Mouse (Mus musculus): ENCODE measurements around the gene Hist1h4f. TPM values are rescaled to one million over a fixed set of nuclear protein-coding genes. Genes with fewer than 3 reads are reported as not detected.
"Not testable (repeated sequence)": the region's sequence is repeated elsewhere in the genome, so short reads cannot be mapped to it uniquely, and the experiment has no call there.

The Hist1h4f gene
- polyA plus RNA-seq, 1 experiment, result 1.4 TPM

DNA sequence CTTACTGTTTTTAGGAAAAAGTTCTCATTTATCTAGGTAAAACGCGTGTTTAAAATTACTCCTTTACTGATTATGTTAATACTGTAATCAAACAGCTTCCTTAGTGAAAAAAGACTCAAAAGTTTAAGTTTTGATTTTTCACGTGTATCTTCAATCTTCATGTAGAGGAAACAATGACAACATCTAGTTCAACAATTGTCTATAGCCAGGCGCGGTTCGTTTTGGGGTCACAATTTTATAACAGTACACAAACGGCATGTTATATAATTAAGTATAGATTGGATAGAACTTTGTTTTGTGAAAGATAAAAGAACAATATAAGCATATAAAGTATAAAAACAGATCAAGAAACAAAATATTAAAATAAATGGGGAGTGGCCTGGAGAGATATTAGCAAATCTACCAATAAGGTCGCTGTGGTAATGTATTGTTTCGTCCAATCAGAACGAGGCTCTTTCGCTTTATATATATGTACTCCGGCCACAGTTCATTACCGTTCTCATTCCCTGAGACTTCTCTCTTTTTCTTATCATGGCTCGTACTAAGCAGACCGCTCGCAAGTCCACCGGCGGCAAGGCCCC is 23.9 kb upstream of the Hist1h4f start, which contains the start of gene Hist1h3d:
Gene Hist1h3d (plus strand): TSS at position 493 of the 581 bp plus-strand sequence.
- no peaks in the 10 kb centered on the region for H3K36me3 ChIP-seq (ENCODE audit: control insufficient read depth, insufficient read depth, low read length)
- H3K27me3 ChIP-seq (replicated peaks; ENCODE audit: control insufficient read depth, insufficient read depth, low read length), result peaks cover 2% of the 10 kb centered on the region; the same call in 1 of the 2 replicates
- H3K4me3 ChIP-seq (ENCODE audit: insufficient read depth, low read depth, low read length), result peak within 1 kb of the TSS; percentile 37; the same call in 1 of the 2 replicates
- no peak within 1 kb of the TSS for H3K27ac ChIP-seq (ENCODE audit: insufficient read depth, low read depth, low read length)
- TF ChIP-seq CTCF (conservative IDR thresholded peaks at IDR 0.05; ENCODE audit: insufficient read depth, insufficient read length, low read depth, low read length), result no peak
- TF ChIP-seq POLR2A (IDR thresholded peaks at IDR 0.05; ENCODE audit: low read depth, low read length), result no peak
- 5% methylated on average over 18 of the region's 18 CpGs for WGBS
- H3K4me1 ChIP-seq (ENCODE audit: control insufficient read depth, insufficient read depth, low read length), result no peaks in the 10 kb centered on the region; the same call in 1 of the 2 replicates
- DNase-seq, result peak; percentile 52

DNA sequence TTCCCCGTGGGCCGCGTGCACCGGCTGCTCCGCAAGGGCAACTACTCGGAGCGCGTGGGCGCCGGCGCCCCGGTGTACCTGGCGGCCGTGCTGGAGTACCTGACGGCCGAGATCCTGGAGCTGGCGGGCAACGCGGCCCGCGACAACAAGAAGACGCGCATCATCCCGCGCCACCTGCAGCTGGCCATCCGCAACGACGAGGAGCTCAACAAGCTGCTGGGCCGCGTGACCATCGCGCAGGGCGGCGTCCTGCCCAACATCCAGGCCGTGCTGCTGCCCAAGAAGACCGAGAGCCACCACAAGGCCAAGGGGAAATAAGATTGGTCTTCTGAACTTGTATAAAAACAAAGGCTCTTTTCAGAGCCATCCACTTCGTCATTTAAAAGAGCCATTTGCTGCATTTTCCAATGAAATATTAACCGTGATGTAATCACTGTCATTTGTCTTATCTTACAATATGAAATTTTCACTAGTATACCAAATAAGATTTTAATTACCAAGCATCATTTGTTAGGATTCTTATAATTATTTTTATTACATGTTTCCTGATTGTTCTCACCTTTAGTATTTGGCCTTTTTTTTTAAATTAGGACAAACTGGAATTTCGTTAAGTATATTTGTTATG is 23.2 kb upstream of the Hist1h4f start:
- 9% methylated on average over 11 of the region's 39 CpGs for WGBS
- DNase-seq; H3K27ac ChIP-seq (ENCODE audit: insufficient read depth, low read depth, low read length); H3K27me3 ChIP-seq (replicated peaks; ENCODE audit: control insufficient read depth, insufficient read depth, low read length); H3K4me1 ChIP-seq (ENCODE audit: control insufficient read depth, insufficient read depth, low read length); H3K36me3 ChIP-seq (ENCODE audit: control insufficient read depth, insufficient read depth, low read length): not testable (repeated sequence)
- H3K4me3 ChIP-seq (ENCODE audit: insufficient read depth, low read depth, low read length), result peak overlapping the region; percentile 8; the same call in 1 of the 2 replicates

DNA sequence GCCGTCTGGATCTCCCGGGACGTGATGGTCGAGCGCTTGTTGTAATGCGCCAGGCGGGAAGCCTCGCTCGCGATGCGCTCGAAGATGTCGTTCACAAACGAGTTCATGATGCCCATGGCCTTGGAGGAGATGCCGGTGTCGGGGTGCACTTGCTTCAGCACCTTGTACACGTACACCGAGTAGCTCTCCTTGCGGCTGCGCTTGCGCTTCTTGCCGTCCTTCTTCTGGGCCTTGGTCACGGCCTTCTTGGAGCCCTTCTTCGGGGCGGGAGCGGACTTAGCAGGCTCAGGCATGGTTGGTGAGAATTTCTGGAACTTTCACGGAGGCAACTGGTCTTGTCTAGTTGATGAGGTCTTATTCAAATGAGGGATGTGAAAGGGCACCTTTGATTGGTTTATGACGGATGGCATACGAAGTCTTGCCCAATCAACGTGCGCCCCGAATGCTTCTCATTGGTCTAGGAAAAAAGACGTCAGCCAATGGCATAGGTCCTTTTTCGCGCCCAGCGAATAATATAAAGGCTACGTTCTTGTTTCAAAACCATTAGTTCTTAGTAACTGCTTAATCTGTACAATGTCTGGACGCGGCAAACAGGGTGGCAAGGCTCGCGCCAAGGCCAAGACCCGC is 22.6 kb upstream of the Hist1h4f start, which contains the start of the genes Hist1h2bf and Hist1h2ad:
Gene Hist1h2bf (minus strand): TSS at position 299 of the 627 bp plus-strand sequence.
Gene Hist1h2ad (plus strand): TSS at position 484 of the 627 bp plus-strand sequence.
- peak; percentile 90 for DNase-seq
- not testable (repeated sequence) for H3K27me3 ChIP-seq (replicated peaks; ENCODE audit: control insufficient read depth, insufficient read depth, low read length); H3K36me3 ChIP-seq (ENCODE audit: control insufficient read depth, insufficient read depth, low read length); H3K4me1 ChIP-seq (ENCODE audit: control insufficient read depth, insufficient read depth, low read length); H3K27ac ChIP-seq (ENCODE audit: insufficient read depth, low read depth, low read length)
- peak within 1 kb of the TSS; percentile 26; the same call in 1 of the 2 replicates for H3K4me3 ChIP-seq (ENCODE audit: insufficient read depth, low read depth, low read length)
- 4% methylated on average over 42 of the region's 42 CpGs for whole genome bisulfite sequencing

DNA sequence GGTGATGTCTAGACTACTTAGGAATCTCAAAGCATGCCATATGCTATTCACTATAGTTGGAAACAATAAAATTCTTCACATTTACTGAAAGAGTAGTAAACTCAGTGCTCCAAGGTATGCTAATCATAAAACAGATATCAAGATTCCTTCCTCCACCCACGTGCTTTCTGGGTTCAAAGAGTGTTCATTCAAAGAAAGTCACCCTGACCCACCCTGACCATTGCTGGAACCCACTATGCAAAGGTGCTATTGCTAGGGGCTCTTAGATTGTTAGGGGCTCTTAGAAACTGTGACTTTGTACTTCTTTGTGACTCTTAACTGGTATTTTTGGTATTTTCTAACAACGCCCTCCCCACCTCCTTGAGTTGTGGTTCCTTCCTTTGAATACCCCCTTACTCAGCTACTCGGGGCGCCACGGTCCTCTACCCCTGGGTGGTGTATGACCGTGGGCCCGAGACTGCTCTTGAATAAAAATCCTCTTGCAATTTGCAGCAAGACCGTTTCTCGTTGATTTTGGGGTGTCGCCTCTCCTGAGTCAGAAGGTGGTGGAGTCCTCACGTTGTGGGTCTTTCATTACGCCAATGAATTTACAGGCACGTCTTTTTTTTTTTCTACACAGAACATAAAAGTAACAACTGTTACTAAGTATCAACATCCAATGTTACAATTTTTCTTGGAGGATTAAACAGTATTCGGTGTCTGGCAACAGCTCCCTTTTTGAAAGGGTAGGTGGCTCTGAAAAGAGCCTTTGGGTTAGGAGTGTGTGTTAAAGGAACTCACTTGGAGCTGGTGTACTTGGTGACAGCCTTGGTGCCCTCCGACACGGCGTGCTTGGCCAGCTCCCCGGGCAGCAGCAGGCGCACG is 21.8 kb upstream of the Hist1h4f start:
- WGBS, result 21% methylated on average over 20 of the region's 20 CpGs
- H3K27ac ChIP-seq (ENCODE audit: insufficient read depth, low read depth, low read length), result not testable (repeated sequence)

DNA sequence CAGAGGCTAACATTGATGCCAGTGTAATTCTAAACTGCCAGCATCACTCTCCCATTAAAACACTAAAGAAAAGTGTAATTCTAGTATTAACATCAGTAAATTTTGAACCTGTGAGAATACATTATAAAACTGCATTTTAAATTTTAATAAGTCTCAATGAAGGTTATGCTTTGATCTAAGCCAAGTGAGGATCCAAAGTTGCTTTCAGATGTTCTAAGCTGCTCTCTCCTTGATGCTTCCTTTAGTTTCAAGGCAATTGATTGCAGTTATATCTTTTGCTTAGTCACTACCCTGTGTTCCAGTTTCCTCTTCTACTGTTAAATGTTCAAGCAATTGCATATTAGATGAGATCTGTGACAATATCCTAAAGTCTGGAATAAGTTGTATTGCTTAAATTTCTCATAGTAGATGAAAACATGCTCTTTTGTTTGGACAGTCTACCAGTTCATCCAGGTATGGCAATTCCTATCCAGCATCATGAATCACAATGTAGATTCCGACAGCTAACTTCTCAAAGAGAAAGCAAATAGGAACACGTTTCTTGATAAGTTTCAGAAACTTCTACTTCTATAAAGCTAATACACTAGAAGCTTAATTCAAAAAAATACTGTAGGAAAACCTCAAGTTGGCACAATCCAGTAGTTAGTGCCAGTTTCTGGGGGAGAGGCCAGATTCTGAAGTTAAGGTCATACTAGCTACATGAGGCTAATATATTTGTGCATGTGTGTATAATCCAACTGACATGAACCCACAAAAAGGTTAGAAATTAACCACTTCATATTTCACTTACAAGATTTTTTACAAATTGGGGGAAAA is 21.0 kb upstream of the Hist1h4f start:
- TF ChIP-seq POLR2A (IDR thresholded peaks at IDR 0.05; ENCODE audit: low read depth, low read length) (no peak), CTCF (conservative IDR thresholded peaks at IDR 0.05; ENCODE audit: insufficient read depth, insufficient read length, low read depth, low read length) (no peak)
- Histone ChIP-seq H3K36me3 (ENCODE audit: control insufficient read depth, insufficient read depth, low read length) (no peaks in the 10 kb centered on the region), H3K4me3 (ENCODE audit: insufficient read depth, low read depth, low read length) (no peak overlapping the region), H3K4me1 (ENCODE audit: control insufficient read depth, insufficient read depth, low read length) (no peaks in the 10 kb centered on the region; the same call in 1 of the 2 replicates), H3K27me3 (replicated peaks; ENCODE audit: control insufficient read depth, insufficient read depth, low read length) (peaks cover 2% of the 10 kb centered on the region; the same call in 1 of the 2 replicates), H3K27ac (ENCODE audit: insufficient read depth, low read depth, low read length) (no peak overlapping the region)
- 55% methylated on average over 2 of the region's 2 CpGs for WGBS
- DNase-seq, result no peak

More for the DNA sequence above, 21.8 kb upstream of the Hist1h4f start:
- H3K4me3 ChIP-seq (ENCODE audit: insufficient read depth, low read depth, low read length), result 0 out of 2 replicates have a peak overlapping the region, but pooled peaks have one; percentile 26
- not testable (repeated sequence) for H3K36me3 ChIP-seq (ENCODE audit: control insufficient read depth, insufficient read depth, low read length); H3K27me3 ChIP-seq (replicated peaks; ENCODE audit: control insufficient read depth, insufficient read depth, low read length); DNase-seq; H3K4me1 ChIP-seq (ENCODE audit: control insufficient read depth, insufficient read depth, low read length)

DNA sequence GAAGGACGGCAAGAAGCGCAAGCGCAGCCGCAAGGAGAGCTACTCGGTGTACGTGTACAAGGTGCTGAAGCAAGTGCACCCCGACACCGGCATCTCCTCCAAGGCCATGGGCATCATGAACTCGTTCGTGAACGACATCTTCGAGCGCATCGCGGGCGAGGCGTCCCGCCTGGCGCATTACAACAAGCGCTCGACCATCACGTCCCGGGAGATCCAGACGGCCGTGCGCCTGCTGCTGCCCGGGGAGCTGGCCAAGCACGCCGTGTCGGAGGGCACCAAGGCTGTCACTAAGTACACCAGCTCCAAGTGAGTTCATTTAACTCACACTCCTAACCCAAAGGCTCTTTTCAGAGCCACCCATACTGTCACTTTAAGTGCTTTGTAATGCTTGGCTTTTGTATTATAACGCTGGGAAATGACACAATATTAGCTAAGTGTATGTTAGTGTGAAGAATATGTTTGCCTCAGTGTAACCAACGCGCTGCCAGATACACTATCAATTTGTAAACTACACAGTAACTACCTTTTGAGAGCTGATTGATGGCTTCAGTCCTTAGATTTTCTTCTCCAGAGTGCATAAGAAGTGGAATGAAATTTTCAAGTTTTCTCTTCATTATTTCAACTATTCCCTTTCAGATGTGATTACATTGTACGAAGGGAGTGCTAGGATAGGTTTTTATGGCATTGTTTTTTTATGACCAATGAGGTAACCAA is 20.2 kb upstream of the Hist1h4f start:
- not testable (repeated sequence) for H3K36me3 ChIP-seq (ENCODE audit: control insufficient read depth, insufficient read depth, low read length); H3K27me3 ChIP-seq (replicated peaks; ENCODE audit: control insufficient read depth, insufficient read depth, low read length); H3K4me1 ChIP-seq (ENCODE audit: control insufficient read depth, insufficient read depth, low read length); DNase-seq
- 2% methylated on average over 18 of the region's 34 CpGs for WGBS
- H3K4me3 ChIP-seq (ENCODE audit: insufficient read depth, low read depth, low read length), result peak overlapping the region; percentile 60
- H3K27ac ChIP-seq (ENCODE audit: insufficient read depth, low read depth, low read length), result peak overlapping the region; percentile 77

Data from kidney, adult 2 months (tissue).